Mouse (Mus musculus) adrenal gland, postnatal 14 days (tissue): ENCODE data around the gene Kcnc2. TPM values are rescaled to one million over a fixed set of nuclear protein-coding genes. Genes with fewer than 3 reads are reported as not detected.
"Not testable (repeated sequence)": the region's sequence is repeated elsewhere in the genome, so short reads cannot be mapped to it uniquely, and the experiment has no call there.

Experiments
- DNase-seq: peaks from one replicate; pipeline ENCODE4 v3.0.0; 2021; ENCODE audit warnings: mixed read lengths
- long read RNA-seq, 2 experiments: library from polyadenylated mRNA; stranded (forward); transcript quantifications; one replicate each; pipeline ENCODE4 v2.0.0; 2021
- total RNA-seq: library from RNA; stranded (reverse); gene quantifications from 2 replicates; pipeline ENCODE4 v1.2.3, GENCODE M21; 2021

Gene Kcnc2
- 0.30 and 0.64 TPM in 2 replicates for total RNA-seq
- long read RNA-seq, experiment 1, partial matches to known transcripts, result 0 of 1 reads
- long read RNA-seq, experiment 1, other reads (novel, unspliced or antisense), result 1 of 1 reads
- long read RNA-seq, experiment 2, result 0 reads

DNA sequence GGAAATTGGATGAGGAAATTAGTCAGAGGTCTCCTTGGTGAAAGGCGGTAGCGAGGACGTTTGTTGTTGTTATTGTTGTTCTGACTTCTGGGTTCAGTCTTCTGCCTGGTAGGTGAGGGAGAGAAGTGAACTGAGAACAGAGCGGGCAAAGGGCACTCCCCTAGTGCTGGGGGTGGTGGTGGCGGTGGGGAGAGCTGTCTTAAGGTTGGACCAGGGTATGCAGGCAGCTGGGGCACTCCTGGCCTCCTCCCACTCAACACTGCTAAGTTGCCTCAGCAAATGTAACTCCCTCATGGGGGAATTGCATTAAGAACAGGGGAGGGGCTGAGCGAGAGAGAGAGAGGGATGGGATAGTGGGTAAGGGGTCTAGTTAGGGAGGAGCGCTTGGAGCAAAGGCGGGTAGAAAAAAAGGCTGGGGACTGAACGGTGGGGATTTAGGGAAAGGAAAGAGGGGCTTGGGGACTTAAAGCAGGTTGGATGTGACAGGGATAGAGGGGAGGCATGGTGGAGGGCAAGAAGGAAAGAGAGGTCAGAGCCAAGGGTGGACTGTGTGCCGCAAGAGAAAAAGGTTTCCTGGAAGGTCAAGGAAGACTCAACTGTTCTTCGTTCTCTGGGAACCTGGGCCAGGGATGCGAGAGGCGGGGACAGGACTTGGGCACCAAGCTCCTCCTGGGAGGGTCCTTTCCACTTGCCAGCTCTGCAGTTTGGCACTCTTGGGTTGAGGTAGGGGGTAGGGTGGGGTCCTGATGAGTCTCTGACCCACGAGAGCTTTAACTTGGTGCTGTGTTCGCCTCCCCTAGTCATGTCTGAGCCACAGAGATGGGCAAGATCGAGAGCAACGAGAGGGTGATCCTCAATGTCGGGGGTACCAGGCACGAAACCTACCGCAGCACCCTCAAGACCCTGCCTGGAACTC is at the start of gene Kcnc2:
Kcnc2 (plus strand) TSS at position 235 of the 916 bp plus-strand sequence.
- peak; percentile 5 for DNase-seq

GRCm38 (mm10) chr10:112227073-112227472 is 43.8 kb upstream of the Kcnc2 start:
- no peak for DNase-seq

DNA sequence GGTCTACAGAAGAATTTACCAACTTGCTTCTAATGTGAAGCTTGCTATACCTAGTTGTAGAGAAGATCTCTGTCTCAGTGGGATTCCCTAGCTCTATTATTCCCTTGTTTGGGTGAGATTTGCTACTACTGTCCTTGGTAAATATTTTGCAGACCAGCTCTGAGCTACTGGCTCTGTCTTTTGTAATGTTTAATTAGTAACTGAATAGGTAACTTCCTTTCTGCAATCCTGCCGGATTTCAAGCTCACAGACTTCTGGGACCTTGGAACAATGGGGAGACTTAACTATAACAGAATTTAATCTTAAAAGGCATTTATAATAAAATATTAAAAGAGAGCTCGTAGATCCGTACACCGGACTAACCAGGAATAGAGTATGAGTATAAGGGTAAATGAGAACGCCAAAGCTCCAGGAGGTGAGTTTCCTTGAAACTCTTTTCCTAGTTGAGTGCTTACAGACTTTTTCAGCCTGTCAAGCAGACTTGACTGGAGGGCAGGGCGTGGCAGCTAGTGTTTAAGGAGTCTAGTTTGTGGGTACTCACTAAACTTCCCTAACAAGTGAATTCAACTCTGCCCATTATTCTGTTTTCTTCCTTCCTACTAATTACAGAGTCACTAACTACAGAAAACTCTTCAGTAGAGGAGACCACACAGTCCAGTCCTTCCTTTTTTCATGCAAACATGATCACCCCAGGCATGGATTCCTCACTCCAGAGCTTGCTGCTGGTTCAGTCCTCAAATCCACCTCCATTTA is 41.7 kb upstream of the Kcnc2 start:
- not testable (repeated sequence) for DNase-seq

DNA sequence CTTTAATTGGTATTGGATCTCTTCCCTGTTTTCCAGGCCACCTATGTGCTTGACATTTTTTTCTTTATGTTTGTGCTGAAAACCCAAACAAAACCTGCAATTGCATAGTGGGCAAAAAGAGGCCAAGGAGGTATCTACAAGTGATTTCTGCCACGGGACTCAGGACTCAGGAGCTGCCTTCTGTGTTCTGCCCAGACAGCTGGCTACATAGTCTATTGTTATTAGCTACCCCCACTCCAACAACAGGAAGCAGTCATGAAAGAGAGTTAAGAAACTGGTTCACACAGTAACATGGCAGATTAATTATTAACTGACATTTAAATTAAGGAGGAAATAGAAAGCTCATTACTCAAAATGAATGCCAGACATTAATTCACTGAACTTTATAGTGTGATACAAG is 38.2 kb upstream of the Kcnc2 start:
- not testable (repeated sequence) for DNase-seq

DNA sequence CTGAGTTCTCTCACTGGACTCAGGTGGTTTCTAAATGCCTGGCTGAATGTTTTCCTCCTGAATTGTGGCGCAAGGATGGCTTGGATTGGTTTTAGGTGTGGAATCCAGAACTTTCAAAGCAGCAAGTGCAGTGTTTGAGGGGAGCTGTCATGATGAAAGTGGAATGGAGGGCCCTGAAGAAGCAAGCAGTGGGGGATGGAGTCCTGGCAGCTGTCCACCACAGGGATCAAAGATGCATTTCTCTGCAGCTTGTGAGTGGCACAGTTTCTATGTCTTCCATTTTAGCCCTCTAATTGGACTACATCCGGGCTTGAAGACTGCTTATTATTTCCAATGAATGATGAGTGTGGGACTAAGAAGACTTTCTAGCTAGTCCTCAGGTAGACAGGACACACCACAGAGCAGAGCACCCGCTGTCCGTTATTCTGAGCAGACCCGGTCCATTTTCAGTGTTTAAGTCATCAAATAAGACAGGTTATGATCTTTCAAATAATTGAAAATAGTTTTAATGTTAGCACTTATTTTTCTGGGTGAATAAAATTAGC is 35.5 kb upstream of the Kcnc2 start:
- DNase-seq, result not testable (repeated sequence)

DNA sequence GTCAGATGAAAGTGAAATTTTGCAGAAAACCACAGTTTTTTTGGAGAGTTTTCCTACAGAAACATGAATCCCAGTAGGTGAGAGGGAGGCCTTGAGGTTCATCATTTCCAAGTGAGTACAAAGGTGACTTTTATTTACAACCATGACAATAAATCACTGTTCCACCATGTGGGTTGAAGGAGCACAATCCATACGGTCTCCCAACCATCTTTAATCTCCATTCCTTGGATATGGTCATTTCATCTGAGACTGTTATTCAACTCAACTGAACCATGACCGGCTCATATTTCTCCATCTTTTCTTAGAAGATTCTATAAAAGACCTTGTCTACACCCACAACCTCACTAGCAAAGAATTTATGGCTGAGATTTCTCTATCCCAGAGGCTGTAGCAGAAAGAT is 22.6 kb upstream of the Kcnc2 start:
- DNase-seq, result no peak

DNA sequence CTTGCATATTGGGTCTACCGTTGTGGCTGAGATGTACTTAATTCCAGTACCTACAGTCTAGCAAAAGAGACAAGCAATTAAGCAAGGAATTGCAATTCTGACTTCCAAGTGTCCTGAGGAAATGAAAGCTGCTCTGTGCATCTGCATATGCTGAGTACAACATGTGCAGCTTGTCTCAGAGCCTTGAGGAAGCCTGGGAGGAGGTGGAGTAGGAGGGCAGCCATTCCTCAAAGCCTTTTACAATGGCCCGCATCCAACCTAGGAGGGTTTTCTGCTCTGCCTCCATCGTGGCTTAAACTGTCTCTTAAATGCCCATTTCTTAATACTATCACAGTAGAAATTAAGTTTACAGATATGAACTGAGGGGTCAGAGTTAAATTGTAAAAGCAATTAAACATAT is 7.5 kb upstream of the Kcnc2 start:
- no peak for DNase-seq

- no peak for DNase-seq
Measured at GRCm38 (mm10) chr10:112269481-112269880, 1.4 kb upstream of the Kcnc2 start.

- DNase-seq, result peak; percentile 37
Measured at GRCm38 (mm10) chr10:112269939-112270781, 761 bp upstream of the Kcnc2 start.

GRCm38 (mm10) chr10:112271803-112272165 is 863 bp downstream of the Kcnc2 start:
- peak; percentile 9 for DNase-seq

- no peak for DNase-seq
Measured at GRCm38 (mm10) chr10:112272171-112272570, 1.2 kb downstream of the Kcnc2 start.

- no peak for DNase-seq
Measured at GRCm38 (mm10) chr10:112277996-112278395, 7.1 kb downstream of the Kcnc2 start.

DNA sequence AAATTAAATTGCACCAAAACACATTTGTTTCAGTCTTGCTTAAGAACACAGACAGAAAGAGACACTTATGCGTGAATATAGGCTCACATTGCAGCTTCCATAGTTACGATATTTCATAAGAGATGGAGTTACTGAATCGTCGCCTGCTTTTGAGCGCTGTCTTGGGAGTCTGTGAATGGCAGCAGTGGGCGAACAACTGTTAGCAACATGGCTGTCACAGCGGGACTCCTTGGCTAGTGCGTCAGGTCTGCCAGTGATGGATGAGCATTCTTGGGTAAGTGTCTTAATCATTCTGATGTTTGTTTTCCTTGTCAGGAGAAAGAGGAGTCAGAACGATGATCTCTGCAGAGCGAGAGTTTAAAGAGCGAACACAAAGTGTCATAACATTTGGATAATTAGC is 44.2 kb downstream of the Kcnc2 start:
- no peak for DNase-seq

GRCm38 (mm10) chr10:112317783-112318182 is 46.9 kb downstream of the Kcnc2 start:
- no peak for DNase-seq

GRCm38 (mm10) chr10:112357669-112358362 is 86.9 kb downstream of the Kcnc2 start:
- no peak for DNase-seq

- DNase-seq, result no peak
Measured at GRCm38 (mm10) chr10:112358363-112358704, 87.4 kb downstream of the Kcnc2 start.

- DNase-seq, result no peak
Measured at GRCm38 (mm10) chr10:112360704-112361103, 89.8 kb downstream of the Kcnc2 start.

- no peak for DNase-seq
Measured at GRCm38 (mm10) chr10:112368369-112368768, 97.4 kb downstream of the Kcnc2 start.

DNA sequence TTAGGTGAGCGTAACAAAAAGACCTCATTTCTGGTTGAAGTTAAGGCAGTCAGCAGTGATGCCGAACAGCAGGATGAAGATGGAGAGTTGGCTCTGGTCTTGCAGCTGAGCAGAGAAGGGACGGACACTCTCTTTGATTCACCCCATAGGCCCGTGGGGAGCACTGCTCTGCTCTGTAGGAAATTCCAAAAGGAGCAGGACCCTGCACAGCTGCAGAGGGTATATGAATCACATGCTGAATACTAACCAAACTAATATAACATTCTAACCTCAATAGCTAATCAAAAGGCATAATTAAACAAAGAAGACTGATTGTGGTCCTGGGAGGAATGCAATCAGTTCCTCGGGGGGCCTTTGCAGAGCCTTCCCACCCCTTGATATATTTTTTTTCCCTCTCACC is 106.2 kb downstream of the Kcnc2 start:
- no peak for DNase-seq

DNA sequence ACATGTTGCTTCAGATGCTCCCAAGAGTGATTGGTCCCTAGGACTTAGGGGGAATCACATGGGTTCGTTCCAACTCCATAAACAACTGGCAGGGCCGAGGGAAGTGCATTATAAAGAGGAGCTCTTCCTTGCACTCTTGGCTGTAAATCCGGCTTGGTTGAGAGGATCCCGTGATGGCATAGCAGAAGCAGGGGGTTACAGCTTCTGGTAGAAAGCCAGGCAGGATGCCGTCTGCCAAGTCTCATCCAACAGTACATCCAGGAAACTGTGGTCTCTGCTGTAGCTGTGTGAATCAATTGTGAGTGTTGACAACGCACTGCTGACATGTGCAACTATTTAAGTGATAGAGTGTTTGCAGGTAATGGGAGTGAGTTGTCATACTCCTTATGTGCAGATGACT is 107.5 kb downstream of the Kcnc2 start:
- DNase-seq, result no peak

DNA sequence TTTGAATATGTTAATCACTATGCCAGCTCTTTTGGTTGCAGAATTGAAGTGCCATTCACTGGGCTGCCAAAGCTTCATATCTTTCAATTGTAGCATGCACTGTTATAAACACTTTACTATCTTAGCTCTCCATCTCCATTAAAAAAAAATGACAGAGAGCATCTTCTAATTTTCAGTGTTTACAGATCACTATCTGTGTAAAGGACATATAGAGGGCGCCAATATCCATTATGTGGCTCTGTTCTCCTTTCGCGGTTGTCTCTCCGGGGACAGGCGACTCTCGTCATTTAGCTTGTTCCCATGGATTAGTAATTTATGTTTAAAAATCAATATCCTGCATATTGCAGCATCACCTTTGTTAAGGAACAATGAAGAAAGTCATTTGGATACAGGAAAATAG is 109.7 kb downstream of the Kcnc2 start:
- no peak for DNase-seq
